Comparison of ENCODE assay signal across 16 mouse cellular contexts in the genomic region with DNA sequence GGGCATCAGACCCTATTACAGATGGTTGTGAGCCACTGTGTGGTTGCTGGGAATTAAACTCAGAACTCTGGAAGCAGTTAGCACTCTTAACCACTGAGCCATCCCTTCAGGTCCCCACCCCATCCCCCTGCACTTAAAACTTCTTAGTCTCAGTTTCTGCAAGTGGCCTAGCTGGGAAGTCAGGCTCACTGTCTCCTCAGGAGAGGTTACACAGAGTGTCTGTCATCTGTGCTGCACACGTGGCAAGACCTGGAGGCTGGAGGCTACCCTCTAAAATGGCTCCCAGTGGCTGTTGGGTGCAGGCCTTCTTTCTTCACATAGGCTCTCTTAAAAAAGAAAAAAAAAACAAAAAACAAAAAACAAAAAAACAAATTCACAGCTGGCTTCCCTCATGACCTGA. TPM values are rescaled to one million over a fixed set of nuclear protein-coding genes. Genes with fewer than 3 reads are reported as not detected.
DNase-seq lines count a peak whose midpoint lies in the region; ATAC-seq and TF ChIP-seq lines count a peak whose summit lies in the region.
"Had no signal": no experiment of that assay in that cellular context is flagged by ENCODE, and none has a peak within 500 bp of the region (broad histone marks: within the 10 kb centered on the region; RNA-seq: fewer than 3 reads in every experiment).

No protein-coding gene starts in this region.

- no peak overlapping the region for H3K4me2 ChIP-seq in heart, embryonic 11.5 days
- H3K4me2 ChIP-seq in kidney, postnatal 0 days (ENCODE audit: low read length): no peak overlapping the region
- H3K4me2 ChIP-seq: embryonic facial prominence, embryonic 15.5 days; hindbrain, embryonic 13.5 days; neural tube, embryonic 13.5 days had no signal

- no peak for TF ChIP-seq CTCF in kidney, postnatal 0 days (IDR thresholded peaks at IDR 0.05; ENCODE audit: low read depth)
- no peak for TF ChIP-seq CTCF in small intestine, adult 2 months (IDR thresholded peaks at IDR 0.05; ENCODE audit: extremely low read depth, insufficient read length, insufficient replicate concordance, low read depth, low read length)

- in situ Hi-C loops in ES-E14 (cut with MboI; ENCODE audit: low sequenced_read_pairs in 2 of 2, unreplicated experiment in 2 of 2): no loop called here

- H3K4me3 ChIP-seq in heart, embryonic 11.5 days (ENCODE audit: low read depth, low read length): no peak overlapping the region
- H3K4me3 ChIP-seq in heart, embryonic 10.5 days: no peak overlapping the region
- H3K4me3 ChIP-seq in kidney, postnatal 0 days (replicated peaks; ENCODE audit: low read depth, low read length): no peak overlapping the region
- no peak overlapping the region for H3K4me3 ChIP-seq in ES-E14 (ENCODE audit: insufficient read depth in 1 of 2, low read depth in 1 of 2, low read length in 2 of 2, poor library complexity in 1 of 2, severe bottlenecking in 1 of 2)
- no peak overlapping the region for H3K4me3 ChIP-seq in small intestine, adult 2 months (ENCODE audit: low read depth, low read length)
- H3K4me3 ChIP-seq: embryonic facial prominence, embryonic 15.5 days; hindbrain, embryonic 13.5 days; neural tube, embryonic 13.5 days had no signal

- no peaks in the 10 kb centered on the region for H3K9me3 ChIP-seq in heart, embryonic 11.5 days (replicated peaks; ENCODE audit: control insufficient read depth, low read length)
- no peaks in the 10 kb centered on the region for H3K9me3 ChIP-seq in heart, embryonic 10.5 days
- H3K9me3 ChIP-seq in kidney, postnatal 0 days (replicated peaks; ENCODE audit: low read length): no peaks in the 10 kb centered on the region
- H3K9me3 ChIP-seq in ES-E14 (ENCODE audit: control insufficient read depth, insufficient read depth, low read depth, low read length): no peaks in the 10 kb centered on the region
- H3K9me3 ChIP-seq: embryonic facial prominence, embryonic 15.5 days; hindbrain, embryonic 13.5 days; neural tube, embryonic 13.5 days had no signal

- WGBS in heart, embryonic 11.5 days (ENCODE audit: insufficient replicate concordance): 33% methylated on average over 1 of the region's 1 CpGs
- 45% methylated on average over 1 of the region's 1 CpGs for WGBS in heart, embryonic 10.5 days
- WGBS in kidney, postnatal 0 days: 52% methylated on average over 1 of the region's 1 CpGs
- 31% methylated on average over 1 of the region's 1 CpGs for WGBS in small intestine, adult 2 months

- H3K27me3 ChIP-seq in heart, embryonic 11.5 days (ENCODE audit: control insufficient read depth, insufficient read depth, low read length): no peaks in the 10 kb centered on the region
- H3K27me3 ChIP-seq in heart, embryonic 10.5 days (ENCODE audit: insufficient read depth, poor library complexity, severe bottlenecking): no peaks in the 10 kb centered on the region
- no peaks in the 10 kb centered on the region for H3K27me3 ChIP-seq in kidney, postnatal 0 days (ENCODE audit: insufficient read depth, low read length)
- H3K27me3 ChIP-seq in small intestine, adult 2 months (ENCODE audit: control insufficient read depth, insufficient read depth, low read length): no peaks in the 10 kb centered on the region
- H3K27me3 ChIP-seq: embryonic facial prominence, embryonic 15.5 days; hindbrain, embryonic 13.5 days; neural tube, embryonic 13.5 days had no signal

- no peak for TF ChIP-seq POLR2A in small intestine, adult 2 months (IDR thresholded peaks at IDR 0.05; ENCODE audit: low read depth, low read length)

- 0 out of 2 replicates have a peak overlapping the region, but pooled peaks have one; percentile 51 for H3K27ac ChIP-seq in heart, embryonic 11.5 days (ENCODE audit: low read depth, low read length)
- no peak overlapping the region for H3K27ac ChIP-seq in heart, embryonic 10.5 days
- H3K27ac ChIP-seq in kidney, postnatal 0 days: peak overlapping the region; percentile 78
- peak overlapping the region; percentile 40; the same call in 1 of the 2 replicates for H3K27ac ChIP-seq in ES-E14 (ENCODE audit: insufficient read depth, low read depth, low read length, poor library complexity, severe bottlenecking)
- peak overlapping the region; percentile 92 for H3K27ac ChIP-seq in small intestine, adult 2 months (ENCODE audit: insufficient read depth, low read depth, low read length)
- H3K27ac ChIP-seq: embryonic facial prominence, embryonic 15.5 days; hindbrain, embryonic 13.5 days; neural tube, embryonic 13.5 days had no signal

- H3K36me3 ChIP-seq in heart, embryonic 11.5 days (ENCODE audit: control insufficient read depth, insufficient read depth, low read length): no peaks in the 10 kb centered on the region
- no peaks in the 10 kb centered on the region for H3K36me3 ChIP-seq in heart, embryonic 10.5 days
- no peaks in the 10 kb centered on the region for H3K36me3 ChIP-seq in kidney, postnatal 0 days (ENCODE audit: insufficient read depth, low read length)
- no peaks in the 10 kb centered on the region for H3K36me3 ChIP-seq in ES-E14 (ENCODE audit: control insufficient read depth, insufficient read depth, low read length, poor library complexity, severe bottlenecking)
- H3K36me3 ChIP-seq in small intestine, adult 2 months (ENCODE audit: control insufficient read depth, insufficient read depth, low read length): no peaks in the 10 kb centered on the region

- no peak for DNase-seq in heart, embryonic 10.5 days (ENCODE audit: low spot score)
- no peak for DNase-seq in kidney, postnatal 0 days (ENCODE audit: low spot score)
- DNase-seq in kidney, adult 18-20 months: no peak
- DNase-seq in ES-E14 (ENCODE audit: low read depth, low spot score) (no peak), adipocyte (ENCODE audit: low spot score) (no peak)
- DNase-seq in cerebellum, postnatal 4 days (ENCODE audit: low spot score in 2 of 2): no peak
- DNase-seq: cerebellum, postnatal 25 days; gastrocnemius, postnatal 10 days; retina, postnatal 1 day; thymus, adult 18-20 months had no signal

- H3K4me1 ChIP-seq in heart, embryonic 11.5 days (ENCODE audit: control insufficient read depth, insufficient read depth, low read length): 0 out of 2 replicates have a peak, but pooled peaks cover 3% of the 10 kb centered on the region
- H3K4me1 ChIP-seq in heart, embryonic 10.5 days: peaks cover 3% of the 10 kb centered on the region; the same call in 1 of the 2 replicates
- H3K4me1 ChIP-seq in kidney, postnatal 0 days (replicated peaks; ENCODE audit: insufficient read depth, low read length): peaks cover 2% of the 10 kb centered on the region; the same call in 1 of the 2 replicates
- H3K4me1 ChIP-seq in ES-E14 (ENCODE audit: control insufficient read depth in 2 of 2, insufficient read depth in 2 of 2, low read length in 2 of 2, poor library complexity in 1 of 2): peaks cover under 1 to 6% of the 10 kb centered on the region in 2 experiments; a peak in 2 of 4 replicates
- peaks cover 3% of the 10 kb centered on the region; the same call in 1 of the 2 replicates for H3K4me1 ChIP-seq in small intestine, adult 2 months (ENCODE audit: control insufficient read depth, insufficient read depth, insufficient read length, low read length)
- H3K4me1 ChIP-seq: hindbrain, embryonic 13.5 days; neural tube, embryonic 13.5 days had no signal

- ATAC-seq in heart, embryonic 11.5 days (replicated peaks; ENCODE audit: insufficient number of reproducible peaks, low FRiP score, low TSS enrichment): no peak
- ATAC-seq in kidney, postnatal 0 days (replicated peaks; ENCODE audit: low FRiP score, low read depth): no peak
- ATAC-seq: forebrain, embryonic 16.5 days had no signal

- H3K9ac ChIP-seq in heart, embryonic 11.5 days (ENCODE audit: low read depth, low read length): no peak overlapping the region
- no peak overlapping the region for H3K9ac ChIP-seq in kidney, postnatal 0 days (ENCODE audit: low read depth, low read length)
- H3K9ac ChIP-seq in ES-E14 (ENCODE audit: insufficient read depth, low read depth, low read length, poor library complexity, severe bottlenecking): no peak overlapping the region
- H3K9ac ChIP-seq: embryonic facial prominence, embryonic 15.5 days; hindbrain, embryonic 13.5 days; neural tube, embryonic 13.5 days had no signal

TF ChIP-seq in ES-E14, 5 proteins besides CTCF, POLR2A, EP300 and RAD21:
- no peak for TF ChIP-seq ZC3H11A (IDR thresholded peaks at IDR 0.05; ENCODE audit: borderline replicate concordance, low read depth, low read length)
- TF ChIP-seq HCFC1 (IDR thresholded peaks at IDR 0.05; ENCODE audit: borderline replicate concordance, insufficient read depth, low read length): no peak
- no peak for TF ChIP-seq ZNF384 (IDR thresholded peaks at IDR 0.05; ENCODE audit: low read depth, low read length)
- no peak for TF ChIP-seq CHD2 (IDR thresholded peaks at IDR 0.05; ENCODE audit: low read depth, low read length)
- TF ChIP-seq MAFK (IDR thresholded peaks at IDR 0.05; ENCODE audit: insufficient read depth, low read depth, low read length): no peak

RNA-seq across cellular contexts. Expression of gene Hspa8, which starts 24.7 kb away (rescaled TPM):
- polyA plus RNA-seq in heart, embryonic 11.5 days (2014; fragmentation: Nextera tagmentation; extraction: Ambion mirVana): 2,531 and 2,677 TPM in 2 replicates
- 2,804 and 3,368 TPM in 2 replicates for polyA plus RNA-seq in heart, embryonic 10.5 days (2016; fragmentation: Nextera tagmentation; extraction: Ambion mirVana)
- polyA plus RNA-seq in kidney, postnatal 0 days (2015; fragmentation: Nextera tagmentation; extraction: Ambion mirVana): 1,937 and 2,022 TPM in 2 replicates
- total RNA-seq in ES-E14 (2012; rRNA removed): 3,361 and 3,988 TPM in 2 replicates
- 685 and 816 TPM in 2 replicates for polyA plus RNA-seq in small intestine, adult 2 months (2012; rRNA removed)
